Mouse (Mus musculus) c-Kit-positive CD71-negative TER-119-negative erythroid progenitor cells, embryonic 14.5 days (primary cell): ENCODE results near the gene Btbd9.

ENCODE experiments used
- DNase-seq: peaks from one replicate; pipeline ENCODE4 v3.0.0-alpha.2; 2013; ENCODE audit warnings: low read depth

Btbd9 gene

DNA sequence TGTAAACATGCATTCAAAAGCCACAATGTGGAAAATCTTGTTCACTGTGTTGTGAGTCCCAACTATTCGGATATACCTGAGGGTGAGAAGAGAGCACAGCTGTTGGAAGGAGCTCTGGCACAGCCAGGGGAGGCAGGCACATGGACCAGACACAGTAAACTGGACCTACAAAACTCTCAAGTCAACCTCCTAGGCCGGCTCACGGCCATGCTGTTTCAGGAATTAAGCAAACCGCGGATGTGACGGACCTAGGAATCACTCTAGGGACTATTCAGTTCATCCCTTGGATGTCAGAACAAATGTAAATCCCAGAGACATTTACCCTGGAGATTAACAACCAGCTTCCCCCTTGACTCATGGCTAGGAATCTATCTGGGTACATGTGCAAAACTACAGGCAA, 242.0 kb downstream of the Btbd9 start:
- DNase-seq = no peak

DNA sequence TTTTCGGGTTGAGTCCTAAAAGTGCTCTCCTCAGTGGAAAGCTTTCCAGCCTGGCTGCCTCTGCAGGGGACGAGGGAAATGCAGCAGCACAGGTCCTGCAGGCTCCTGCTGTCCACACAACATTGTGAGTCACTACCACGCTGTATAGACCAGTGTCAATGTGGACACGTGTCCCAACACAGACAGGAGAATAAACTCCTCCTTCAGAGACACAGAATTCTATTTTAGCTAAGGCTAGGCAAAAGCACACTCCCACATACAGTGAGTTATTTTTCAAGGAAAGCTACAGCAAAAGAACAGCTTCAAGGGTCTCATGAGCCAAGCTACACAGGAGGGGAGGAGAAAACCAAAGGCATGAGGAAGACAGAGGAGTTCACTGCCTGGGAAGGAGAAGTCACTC, 243.2 kb downstream of the Btbd9 start:
- no peak for DNase-seq

DNA sequence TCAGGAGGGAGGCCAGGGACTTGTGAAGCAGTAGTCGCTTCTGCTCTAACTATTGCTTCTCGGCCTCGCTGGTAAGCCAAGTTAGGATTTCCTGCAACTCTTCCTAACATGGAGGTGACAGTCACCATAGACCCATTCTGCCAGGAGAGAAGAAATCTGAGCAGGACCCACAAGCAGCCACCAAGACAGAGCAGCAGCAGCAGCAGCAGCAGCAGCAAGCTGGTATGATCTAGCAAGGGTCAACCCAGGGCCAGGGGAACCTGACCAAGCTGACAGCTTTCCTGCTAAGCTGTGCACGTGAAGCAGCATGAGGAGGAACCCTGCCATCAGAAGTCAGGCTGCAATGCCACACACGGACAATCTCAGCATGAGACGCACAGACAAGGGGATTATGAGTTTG, 244.9 kb downstream of the Btbd9 start:
- DNase-seq = no peak

DNA sequence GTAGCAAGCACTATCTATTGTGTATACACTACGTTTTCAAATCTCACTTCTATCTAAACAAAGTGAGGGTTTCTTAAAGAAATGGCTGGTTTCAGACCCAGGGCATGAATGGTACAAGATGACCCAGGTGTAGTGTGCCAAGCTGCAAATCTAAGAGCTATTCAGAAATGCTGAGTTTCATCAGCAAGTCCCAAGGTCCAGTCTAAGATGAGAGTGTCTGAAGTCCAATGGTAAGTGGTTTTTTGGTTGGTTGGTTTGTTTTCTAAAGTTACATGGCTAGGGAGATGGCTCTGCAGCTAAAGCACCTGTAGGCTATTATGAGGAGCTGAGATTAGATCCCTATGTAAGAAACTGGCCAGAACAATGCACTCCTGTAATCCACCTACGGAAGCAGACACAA, 246.8 kb downstream of the Btbd9 start:
- DNase-seq = no peak

DNA sequence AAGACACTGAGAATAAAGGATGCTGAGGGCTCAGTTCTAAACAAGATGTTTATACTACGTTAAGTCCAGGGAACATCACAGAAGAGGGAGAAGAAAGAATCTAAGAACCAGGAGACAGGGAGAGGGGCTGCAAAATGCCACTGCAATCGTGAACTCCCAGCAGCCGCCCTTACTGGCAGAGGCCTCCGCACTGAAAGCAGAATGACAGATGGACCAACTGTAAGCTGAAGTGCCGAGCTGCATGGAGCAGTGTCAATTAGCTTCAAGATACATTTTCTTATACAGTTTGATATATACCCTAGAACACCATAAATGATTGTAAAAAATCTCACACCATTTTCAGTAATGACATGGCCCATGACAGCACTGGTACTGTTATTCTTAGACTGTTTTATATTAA, 247.4 kb downstream of the Btbd9 start:
- no peak for DNase-seq

DNA sequence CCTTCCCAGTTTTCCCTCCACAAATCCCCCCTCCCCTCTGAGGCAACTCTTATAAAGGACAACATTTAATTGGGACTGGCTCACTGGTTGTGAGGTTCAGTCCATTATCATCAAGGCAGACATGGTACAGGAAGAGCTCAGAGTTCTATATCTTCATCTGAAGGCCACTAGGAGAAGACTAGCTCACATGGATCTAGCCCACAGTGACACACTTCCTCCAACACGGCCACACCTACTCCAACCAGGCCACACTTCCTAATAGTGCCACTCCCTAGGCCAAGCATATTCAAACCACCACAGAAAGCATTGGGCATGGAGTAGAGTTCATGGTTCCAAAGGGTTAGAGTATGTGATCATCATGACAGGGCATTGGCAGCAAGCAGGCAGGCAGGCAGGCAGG, 249.4 kb downstream of the Btbd9 start:
- no peak for DNase-seq

DNA sequence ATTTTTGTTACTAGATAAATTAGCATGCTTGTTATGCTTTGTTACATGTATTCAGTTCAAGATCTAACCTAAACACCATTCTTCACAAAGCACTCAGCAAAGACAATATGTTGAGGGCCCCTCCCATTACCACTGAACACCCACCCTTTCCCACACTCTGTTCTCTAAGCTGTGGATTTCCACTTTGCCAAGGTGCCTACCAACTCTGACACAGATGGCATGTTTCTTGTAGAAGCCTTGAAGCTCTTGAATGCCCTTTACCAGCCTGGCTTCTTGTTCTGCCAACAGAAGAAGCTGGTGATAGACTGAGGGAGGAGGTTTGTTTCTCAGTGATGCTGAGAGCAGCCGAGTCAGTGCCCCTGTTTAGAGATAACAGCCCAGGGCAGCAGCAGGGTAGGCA, 256.0 kb downstream of the Btbd9 start:
- no peak for DNase-seq

DNA sequence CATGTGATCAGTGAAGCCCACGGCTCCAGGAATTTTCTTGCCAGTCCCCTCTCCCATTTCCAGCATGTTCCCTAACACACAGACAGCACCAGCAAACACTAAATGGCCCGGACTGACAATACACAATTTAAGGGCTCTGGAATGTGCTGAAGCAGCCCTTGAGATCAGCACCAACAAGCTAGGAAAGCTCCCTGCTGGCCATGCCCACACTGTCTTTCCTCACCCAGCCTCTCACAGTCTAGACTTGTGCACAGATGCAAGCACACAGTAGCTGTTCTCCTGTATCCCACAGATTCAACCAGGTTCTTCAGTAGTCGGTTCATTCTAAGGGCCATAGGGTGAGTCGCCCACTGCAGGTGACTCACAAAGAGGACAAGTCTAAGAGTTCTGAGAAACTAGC, 263.6 kb downstream of the Btbd9 start:
- no peak for DNase-seq

DNA sequence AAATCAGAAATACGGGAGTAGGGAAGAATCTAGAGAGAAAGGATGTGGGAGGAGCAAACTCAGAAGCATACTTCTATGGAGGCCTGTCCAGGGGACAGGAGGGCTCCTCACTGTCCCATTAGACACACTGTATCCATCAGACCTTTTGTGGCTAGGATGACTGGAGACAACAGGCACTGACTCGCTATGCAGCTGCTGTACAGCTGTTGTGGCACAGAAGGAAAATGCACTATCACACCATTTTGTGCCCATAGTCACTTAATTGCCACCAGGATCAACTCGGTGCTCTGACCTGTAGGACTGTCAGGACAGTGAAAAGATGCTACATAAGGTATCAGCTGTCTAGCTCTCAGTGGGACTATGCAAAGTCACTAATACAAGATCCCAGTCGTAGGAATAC, 266.7 kb downstream of the Btbd9 start:
- no peak for DNase-seq

DNA sequence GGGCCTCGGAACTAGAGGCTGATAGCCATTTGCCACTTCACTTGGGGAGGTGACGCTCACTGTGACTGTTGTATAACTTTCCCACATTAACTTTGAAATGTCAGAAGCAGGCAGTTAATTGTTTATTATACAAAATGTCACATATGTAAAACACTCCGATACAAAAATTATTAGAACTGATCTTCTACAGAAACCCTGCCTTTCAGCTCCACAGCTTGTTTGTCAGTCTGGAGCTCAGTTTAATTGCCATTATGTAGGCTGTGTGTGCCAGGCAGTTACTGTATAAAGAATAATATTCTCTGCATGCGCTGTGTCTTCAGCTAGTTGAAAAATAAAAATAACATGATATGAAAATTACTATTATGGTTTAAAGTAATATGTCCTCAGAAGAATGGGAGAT, 267.4 kb downstream of the Btbd9 start:
- DNase-seq = no peak

DNA sequence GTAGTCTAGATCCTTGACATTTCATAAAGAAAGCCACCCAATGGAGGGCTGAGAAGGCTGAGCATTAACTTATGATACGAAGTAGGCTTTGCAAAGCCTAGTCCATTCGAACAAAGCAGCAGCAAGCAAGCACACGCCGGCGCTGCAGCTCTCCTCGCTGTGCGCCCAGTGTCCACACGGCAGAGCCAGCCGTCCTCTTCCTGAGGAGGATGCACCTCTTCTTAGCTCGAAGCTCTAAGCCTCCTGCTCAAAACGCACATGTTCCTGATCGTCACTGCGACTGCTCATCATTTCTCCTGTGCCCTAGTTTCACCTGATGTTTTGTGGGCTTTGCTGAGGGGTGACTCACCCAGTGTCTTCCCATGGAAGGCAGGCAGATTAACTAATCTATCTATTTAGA, 268.0 kb downstream of the Btbd9 start:
- no peak for DNase-seq

DNA sequence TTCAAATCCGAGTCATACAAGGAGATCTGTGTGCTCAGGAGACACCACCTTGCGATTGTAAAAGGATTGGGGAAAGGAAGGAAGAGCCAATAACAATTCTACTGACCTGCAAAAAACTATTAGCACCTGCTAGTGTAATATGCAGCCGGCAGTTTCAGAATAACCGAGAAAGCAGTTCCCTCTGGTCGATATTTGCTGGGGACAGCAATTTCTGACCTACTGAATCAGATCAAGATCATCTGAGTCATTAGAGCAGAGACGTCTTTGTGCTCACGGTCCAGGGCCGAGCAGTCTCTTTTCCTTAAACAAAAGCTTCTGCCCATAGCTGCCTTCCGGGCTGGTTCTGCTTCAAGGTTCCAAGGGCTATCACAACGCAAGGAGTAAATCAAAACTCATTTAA, 269.1 kb downstream of the Btbd9 start:
- DNase-seq = no peak

DNA sequence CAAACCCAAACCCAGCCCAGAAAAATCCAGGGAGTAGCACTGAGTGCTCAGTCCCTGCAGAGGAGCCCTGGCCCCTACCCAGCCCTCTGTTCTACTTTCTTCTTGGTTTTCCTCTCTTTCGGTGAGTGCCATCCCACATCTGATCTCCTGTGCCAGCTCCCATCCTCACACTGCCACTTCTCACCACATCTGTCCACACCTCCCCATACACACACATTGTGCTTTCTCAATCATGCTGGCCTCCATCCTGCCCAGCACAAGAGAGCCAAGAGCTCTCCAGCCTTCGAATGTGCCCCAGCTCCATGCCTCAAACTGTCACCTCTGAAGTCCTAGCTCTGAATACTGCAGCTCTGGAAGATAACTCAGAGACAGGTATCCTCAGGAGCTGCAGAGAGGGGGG, 271.5 kb downstream of the Btbd9 start:
- DNase-seq = no peak

DNA sequence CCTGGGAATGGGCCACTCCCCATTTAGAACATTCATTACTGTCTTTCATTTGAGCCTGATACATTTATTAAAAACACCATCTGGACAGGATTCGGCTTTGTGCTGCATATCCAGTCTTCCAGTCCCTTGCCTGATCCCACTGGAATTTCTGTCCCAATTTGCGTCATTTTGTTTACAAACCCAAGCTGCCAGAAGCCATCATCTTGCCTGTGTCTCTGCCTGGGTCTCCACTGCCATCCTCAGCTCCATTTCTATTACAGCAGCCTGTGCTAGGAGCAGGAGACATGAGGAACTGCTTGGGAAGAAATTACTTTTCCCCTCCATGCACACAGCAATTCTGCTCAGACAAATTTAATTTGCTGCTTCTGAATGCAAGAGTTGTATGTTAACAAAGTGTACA, 274.9 kb downstream of the Btbd9 start:
- DNase-seq = no peak

DNA sequence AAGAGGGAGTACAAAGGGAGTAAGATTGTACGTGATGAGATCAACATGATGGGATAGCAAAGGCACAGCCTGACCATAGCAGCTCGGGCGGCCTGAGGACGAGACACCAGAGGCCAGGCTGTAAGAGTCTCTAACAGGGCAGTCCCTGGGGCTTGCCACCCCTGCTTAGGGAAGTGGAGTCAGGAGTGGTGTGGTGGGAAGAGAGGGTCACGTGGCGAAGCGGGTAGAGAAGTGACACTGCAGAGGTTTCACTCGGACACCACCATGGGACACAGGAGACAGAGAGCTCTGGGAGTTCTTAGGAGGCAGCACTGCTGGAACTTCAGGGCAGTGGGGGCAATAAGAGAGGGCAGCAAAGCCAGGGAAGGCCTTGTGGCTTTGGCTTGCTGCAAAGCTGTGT, 278.9 kb downstream of the Btbd9 start:
- no peak for DNase-seq

DNA sequence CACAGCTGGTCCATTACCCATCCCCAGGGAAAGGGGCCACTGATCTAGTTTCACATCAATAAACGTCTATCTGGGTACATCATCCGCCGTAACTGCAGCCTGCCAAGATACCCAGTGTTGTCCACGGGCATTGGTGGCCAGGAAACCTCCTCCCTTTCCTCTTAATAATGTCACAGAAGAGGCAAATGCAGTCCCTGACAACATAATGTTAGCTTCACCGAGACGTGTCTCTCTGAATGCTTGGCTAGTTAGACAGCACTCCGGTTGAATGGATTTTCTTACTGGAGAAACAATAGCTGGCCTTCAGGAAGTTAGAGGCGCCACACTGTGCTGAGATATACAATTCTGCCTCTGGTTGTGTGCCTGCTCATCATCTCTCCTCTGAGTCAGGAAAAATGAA, 280.2 kb downstream of the Btbd9 start:
- DNase-seq = no peak

DNA sequence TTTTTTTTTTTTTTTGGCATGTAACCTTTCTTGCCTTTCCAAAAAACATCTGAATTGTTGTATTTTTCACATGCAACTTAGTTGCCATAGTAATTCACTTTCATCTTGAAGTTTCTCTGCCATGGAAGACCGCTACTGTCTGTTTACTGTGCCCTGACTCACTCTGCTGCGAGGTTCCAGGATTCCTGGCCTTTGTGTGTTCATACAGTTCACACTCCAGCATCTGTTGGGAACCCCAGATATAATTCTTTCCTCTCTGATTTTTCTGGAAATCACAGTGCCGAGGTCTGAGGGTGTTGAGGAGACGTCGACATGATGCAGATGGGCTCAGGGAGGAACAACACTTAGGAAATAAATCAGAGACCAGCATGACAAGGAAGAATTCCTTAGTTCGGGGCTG, 283.6 kb downstream of the Btbd9 start:
- DNase-seq = no peak

DNA sequence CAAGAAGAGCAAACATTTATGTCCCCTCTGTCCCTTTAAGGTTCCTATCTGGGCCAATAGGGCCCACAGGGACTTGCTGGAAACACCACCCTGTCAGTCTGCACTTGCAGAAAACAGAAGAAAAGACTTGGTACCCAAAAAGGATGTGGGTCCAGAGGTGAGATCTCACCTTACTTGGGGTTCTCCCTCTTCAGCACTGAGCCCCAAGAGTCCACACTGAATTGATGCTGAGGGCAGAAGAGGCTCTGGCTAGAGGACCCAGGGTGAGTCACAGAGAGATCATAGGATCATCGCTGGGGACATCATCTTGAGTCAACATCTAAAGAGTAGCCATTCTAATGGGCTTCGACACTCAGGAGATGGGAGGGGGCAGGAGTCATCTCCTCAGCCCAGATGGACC, 290.6 kb downstream of the Btbd9 start:
- DNase-seq = no peak

DNA sequence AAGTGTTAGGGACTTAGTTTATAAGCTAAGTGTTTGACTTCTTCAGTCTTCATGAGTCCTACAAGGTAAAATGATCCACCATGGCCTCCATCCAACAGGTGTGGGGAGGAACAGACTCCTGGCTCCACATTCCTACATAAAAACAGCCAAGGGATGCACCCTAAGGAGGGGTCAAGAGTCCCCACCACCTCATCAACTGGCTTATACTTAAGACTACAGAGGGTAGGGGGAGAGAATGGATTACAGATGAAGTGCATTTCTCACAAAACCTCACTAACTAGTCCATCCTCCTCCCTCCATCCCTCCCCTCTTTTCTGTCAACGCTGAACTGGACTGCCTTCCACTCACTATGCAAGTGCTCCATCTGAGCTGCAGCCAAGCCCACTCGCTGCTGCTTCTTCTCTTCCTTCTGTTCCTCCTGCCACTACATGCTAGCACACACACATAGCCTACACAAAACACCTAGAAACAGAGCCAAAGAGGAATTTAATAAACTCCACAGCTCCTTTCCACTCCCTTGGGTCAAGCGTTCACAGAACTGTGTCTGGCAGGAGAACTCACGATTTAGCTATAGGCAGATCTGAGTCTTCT, 292.7 kb downstream of the Btbd9 start:
- DNase-seq = no peak

DNA sequence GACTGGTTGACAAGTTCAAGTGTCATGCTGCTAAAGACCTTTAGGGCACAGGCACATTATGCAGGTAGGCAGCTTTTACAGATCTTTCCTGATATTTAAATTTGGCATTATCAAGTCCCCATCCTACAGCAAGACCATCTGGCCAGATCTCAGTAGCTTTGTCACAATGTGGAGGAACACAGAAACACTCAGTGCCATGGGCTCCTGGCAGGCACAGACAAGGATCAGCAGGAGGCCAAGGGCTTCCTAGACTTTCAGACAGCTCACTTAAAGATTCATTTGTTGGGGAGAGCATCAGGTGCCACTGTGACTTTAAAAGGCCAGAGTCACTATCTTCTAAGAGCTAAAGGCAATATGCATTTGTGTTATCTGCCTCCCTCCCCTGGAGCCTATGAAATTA, 293.3 kb downstream of the Btbd9 start:
- DNase-seq = no peak

DNA sequence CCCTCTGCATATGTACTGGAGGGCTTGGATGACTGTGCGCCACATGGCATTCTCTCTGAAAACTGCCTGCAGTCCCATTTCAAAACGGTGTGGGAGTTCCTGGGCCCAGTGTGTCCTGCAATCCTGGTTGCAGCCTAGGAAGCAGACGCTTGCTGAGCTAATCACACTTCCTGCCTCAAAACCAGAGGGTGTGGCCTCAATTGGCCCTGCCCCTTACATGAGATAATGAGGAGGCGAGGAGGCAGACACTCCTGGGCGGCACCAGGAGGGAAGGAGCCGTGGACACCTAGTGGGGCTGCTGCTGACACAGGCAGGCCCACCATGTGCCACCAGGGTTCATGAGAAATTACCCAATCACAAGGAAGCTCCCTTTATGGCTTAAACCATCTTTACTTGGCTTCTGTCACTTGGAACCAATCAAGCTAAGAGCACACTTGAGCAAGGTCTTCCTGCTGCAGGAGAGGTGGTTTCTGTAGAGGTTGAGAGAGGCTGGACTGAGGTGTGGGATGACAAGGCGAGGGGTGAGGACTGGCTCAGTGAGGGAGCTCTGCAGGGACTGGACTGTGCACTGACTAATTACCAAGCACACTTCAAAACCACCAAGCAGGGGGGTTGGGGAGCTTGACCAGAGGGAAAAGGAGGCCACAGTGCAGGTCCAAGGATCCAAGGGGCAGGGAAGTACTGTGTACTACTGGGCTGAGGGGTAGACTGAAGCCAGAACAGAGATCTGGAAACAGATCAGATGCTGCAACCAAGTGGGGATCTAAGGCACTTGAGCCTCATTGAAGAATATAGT, 295.8 kb downstream of the Btbd9 start:
- peak; percentile 51 for DNase-seq

DNA sequence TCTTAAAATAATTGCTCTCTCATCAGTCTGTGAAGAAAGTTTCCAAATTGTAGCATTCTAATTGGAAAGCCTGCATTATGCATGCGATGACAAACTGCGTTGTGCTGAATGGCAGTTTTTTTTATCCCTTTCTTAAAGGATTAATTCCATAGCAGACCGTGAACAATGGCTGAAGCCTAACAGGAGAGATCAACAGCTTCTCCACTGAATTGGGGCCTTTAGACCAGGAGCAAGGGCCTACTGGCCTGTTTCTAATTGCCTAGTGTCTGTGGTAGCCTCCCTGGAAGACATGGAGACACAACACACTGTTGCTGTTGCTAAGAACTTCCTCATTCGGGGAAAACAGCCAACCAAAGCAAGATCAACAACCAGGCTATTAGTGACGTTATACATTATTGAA, 296.6 kb downstream of the Btbd9 start:
- DNase-seq = no peak

DNA sequence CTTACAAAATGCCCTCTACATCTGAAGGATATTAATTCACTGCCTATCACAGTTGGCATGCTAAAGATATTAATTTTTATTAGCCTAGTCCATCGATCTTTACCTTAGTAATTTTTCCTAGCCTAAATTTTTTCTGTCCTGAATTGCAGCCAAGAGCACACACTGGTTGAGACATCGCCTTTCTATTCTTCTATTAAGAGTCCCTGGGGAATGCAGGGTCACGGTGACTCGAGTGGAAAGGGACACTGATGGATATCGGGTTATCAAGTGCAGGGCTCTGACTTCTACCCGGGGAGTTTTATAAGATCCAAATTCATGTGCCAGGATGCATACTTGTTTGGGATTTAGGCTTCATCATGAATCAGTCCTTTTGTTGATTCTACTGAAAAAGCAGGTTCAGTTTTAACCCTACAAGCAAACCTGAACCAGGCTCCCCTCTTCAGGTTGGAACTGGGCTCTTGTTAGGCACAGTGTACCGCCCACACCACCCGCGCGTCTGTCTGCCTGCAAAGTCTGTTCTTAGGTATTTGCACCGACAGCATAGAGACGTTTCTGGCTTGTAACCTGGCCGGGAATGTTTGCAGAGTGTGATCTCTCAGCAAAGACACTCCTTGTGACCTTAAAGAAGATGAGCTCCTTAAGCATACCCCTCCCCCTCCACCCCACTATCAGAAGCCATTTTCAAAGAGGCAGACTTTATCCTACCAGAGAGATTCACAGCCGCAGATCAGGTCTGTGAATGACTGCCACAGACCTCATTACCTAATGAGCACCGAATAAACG, 297.5 kb downstream of the Btbd9 start:
- DNase-seq = no peak
